Mouse (Mus musculus) G1E (cell line): ENCODE measurements around the gene Elane. TPM values are rescaled to one million over a fixed set of nuclear protein-coding genes. Genes with fewer than 3 reads are reported as not detected.
A peak's percentile ranks its signal among the peaks of the same experiment; 100 is the strongest.

Experiments
- ATAC-seq: 2 replicates; pipeline ENCODE4 v1.8.0; 2016; ENCODE audit warnings: mild to moderate bottlenecking; ENCODE audit not compliant: insufficient number of reproducible peaks, poor library complexity, low FRiP score, severe bottlenecking; ENCODE audit errors: extremely low read depth
- DNase-seq: peaks from one replicate; pipeline ENCODE4 v3.0.0; 2012; ENCODE audit warnings: low spot score
- H3K27me3 ChIP-seq: 2 replicates; pipeline ENCODE4 v1.6.1; 2012; ENCODE audit warnings: mild to moderate bottlenecking, low read length, inconsistent platforms; ENCODE audit not compliant: insufficient read depth
- H3K36me3 ChIP-seq: replicated peaks from 2 replicates; pipeline ENCODE3; 2012; ENCODE audit warnings: mild to moderate bottlenecking, inconsistent platforms
- H3K4me1 ChIP-seq: 2 replicates; pipeline ENCODE4 v1.6.1; 2012; ENCODE audit warnings: low read depth, low read length, inconsistent platforms, mixed read lengths; ENCODE audit not compliant: insufficient read depth
- H3K4me3 ChIP-seq: 2 replicates; pipeline ENCODE4 v1.5.1; 2012; ENCODE audit warnings: low read depth, mild to moderate bottlenecking, inconsistent platforms, low read length, moderate library complexity, mixed read lengths
- H3K9me3 ChIP-seq: replicated peaks from 2 replicates; pipeline ENCODE4 v1.6.1; 2012; ENCODE audit warnings: inconsistent platforms
- CTCF ChIP-seq: IDR thresholded peaks from 2 replicates; pipeline ENCODE4 v1.5.1; 2012; ENCODE audit warnings: low read depth, low read length, inconsistent platforms, mixed read lengths
- GATA1 ChIP-seq: IDR thresholded peaks from 2 replicates; pipeline ENCODE4 v1.6.1; 2012; ENCODE audit warnings: borderline replicate concordance, low read length, inconsistent platforms, mixed read lengths
- GATA2 ChIP-seq: IDR thresholded peaks from 2 replicates; pipeline ENCODE4 v1.6.1; 2012; ENCODE audit warnings: low read depth, low read length, inconsistent platforms, borderline replicate concordance
- POLR2AphosphoS5 ChIP-seq: IDR thresholded peaks from 2 replicates; pipeline ENCODE4 v1.6.1; 2012; ENCODE audit warnings: low read depth, low read length, inconsistent platforms; ENCODE audit not compliant: insufficient replicate concordance
- TAL1 ChIP-seq: conservative IDR thresholded peaks from 2 replicates; pipeline ENCODE4 v1.6.1; 2012; ENCODE audit warnings: low read depth, low read length, inconsistent platforms, mixed read lengths
- polyA plus RNA-seq: library from polyadenylated mRNA; stranded (reverse); fragments of >175 nt; gene quantifications from 2 replicates; pipeline ENCODE4 v1.2.3, GENCODE M21; 2012
- total RNA-seq, 2 experiments: library from RNA; stranded (forward) in 1 of 2; stranded (reverse) in 1 of 2; fragments of 200-1000 nt in 1 of 2; fragments of >200 nt in 1 of 2; fragmentation: Nextera tagmentation in 1 of 2; gene quantifications; 2 replicates each; pipeline ENCODE4 v1.2.3; 2014 to 2017

Elane gene
- total and polyA plus RNA-seq, 3 experiments, result 1.1 TPM; not detected in 2

- H3K4me1 ChIP-seq, result peaks cover 83% of the 10 kb centered on the region
- DNase-seq (no peak), ATAC-seq (no peak)
- H3K27me3 ChIP-seq, result peaks cover 3% of the 10 kb centered on the region; the same call in 1 of the 2 replicates
- peaks cover 96% of the 10 kb centered on the region for H3K36me3 ChIP-seq
- no peak for TF ChIP-seq TAL1
- no peak for TF ChIP-seq GATA2
- TF ChIP-seq POLR2AphosphoS5, result no peak
- no peak for TF ChIP-seq CTCF
- TF ChIP-seq GATA1, result no peak
- no peaks in the 10 kb centered on the region for H3K9me3 ChIP-seq
- H3K4me3 ChIP-seq, result peak overlapping the region; percentile 17; the same call in 1 of the 2 replicates
These were observed 24.6 kb upstream of the Elane start for GRCm38 (mm10) chr10:79861230-79862048.

GRCm38 (mm10) chr10:79862049-79862788, 23.8 kb upstream of the Elane start:
- TF ChIP-seq POLR2AphosphoS5, result no peak
- TF ChIP-seq CTCF, result no peak
- no peak for TF ChIP-seq GATA1
- TF ChIP-seq TAL1, result no peak
- no peak for TF ChIP-seq GATA2
- DNase-seq, result no peak
- no peaks in the 10 kb centered on the region for H3K9me3 ChIP-seq
- H3K27me3 ChIP-seq, result peaks cover 10% of the 10 kb centered on the region; the same call in 1 of the 2 replicates
- peaks cover 91% of the 10 kb centered on the region for H3K36me3 ChIP-seq
- no peak for ATAC-seq
- H3K4me1 ChIP-seq, result peaks cover 82% of the 10 kb centered on the region
- H3K4me3 ChIP-seq, result no peak overlapping the region; the same call in 1 of the 2 replicates

GRCm38 (mm10) chr10:79862925-79863324, 23.1 kb upstream of the Elane start:
- peaks cover 79% of the 10 kb centered on the region for H3K4me1 ChIP-seq
- peaks cover 13% of the 10 kb centered on the region; the same call in 1 of the 2 replicates for H3K27me3 ChIP-seq
- DNase-seq (no peak), ATAC-seq (no peak)
- H3K9me3 ChIP-seq, result no peaks in the 10 kb centered on the region
- no peak overlapping the region for H3K4me3 ChIP-seq
- TF ChIP-seq POLR2AphosphoS5 (no peak), TAL1 (no peak), GATA1 (no peak), CTCF (no peak), GATA2 (no peak)
- peaks cover 84% of the 10 kb centered on the region for H3K36me3 ChIP-seq

DNA sequence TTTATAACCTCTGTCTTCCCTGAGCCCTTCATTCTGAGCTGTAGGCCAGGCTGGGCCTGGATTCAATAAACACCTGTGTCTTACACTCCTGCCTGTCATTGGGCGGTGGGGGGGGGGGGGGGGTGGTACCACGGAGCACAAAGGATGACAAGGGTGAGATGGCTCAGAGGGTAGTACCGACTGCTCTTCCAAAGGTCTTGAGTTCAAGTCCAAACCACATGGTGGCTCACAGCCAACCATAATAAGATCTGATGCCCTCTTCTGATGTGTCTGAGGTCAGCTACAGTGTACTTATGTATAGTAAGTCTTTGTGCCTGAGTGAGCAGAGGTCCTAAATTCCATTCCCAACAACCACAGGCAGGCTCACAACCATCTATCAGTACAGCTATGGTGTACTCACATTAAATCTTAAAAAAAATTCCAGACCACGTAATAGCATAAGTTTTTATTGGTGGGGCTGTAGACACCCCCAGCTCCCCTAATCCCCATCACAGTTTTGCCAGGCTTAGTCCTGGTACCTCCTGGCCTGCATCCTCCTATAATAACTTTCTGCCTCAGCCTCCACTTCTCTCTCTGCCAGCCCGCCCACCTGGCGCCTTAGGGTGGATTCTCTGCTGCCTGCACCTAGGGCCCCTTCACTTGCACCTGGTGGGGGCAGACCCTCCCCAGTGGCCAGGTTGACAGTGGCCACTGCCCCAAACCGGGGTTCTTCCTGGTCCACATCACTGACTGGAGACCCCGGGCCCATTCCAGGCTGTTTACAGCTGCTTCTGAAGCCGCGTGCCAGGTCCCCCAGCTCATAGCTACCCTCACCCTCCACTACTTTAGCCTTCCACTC, 21.5 kb upstream of the Elane start:
- peaks cover 19% of the 10 kb centered on the region for H3K27me3 ChIP-seq
- peaks cover 68% of the 10 kb centered on the region for H3K36me3 ChIP-seq
- H3K4me3 ChIP-seq, result peak overlapping the region; percentile 6; the same call in 1 of the 2 replicates
- ATAC-seq (no peak), DNase-seq (no peak)
- TF ChIP-seq CTCF (no peak), POLR2AphosphoS5 (no peak; the same call in 1 of the 2 replicates), TAL1 (no peak), GATA1 (no peak), GATA2 (no peak)
- H3K4me1 ChIP-seq, result peaks cover 62% of the 10 kb centered on the region
- no peaks in the 10 kb centered on the region for H3K9me3 ChIP-seq

- DNase-seq (no peak), ATAC-seq (no peak)
- Histone ChIP-seq H3K27me3 (peaks cover 21% of the 10 kb centered on the region), H3K9me3 (no peaks in the 10 kb centered on the region), H3K4me3 (peak overlapping the region; percentile 6; the same call in 1 of the 2 replicates), H3K36me3 (peaks cover 62% of the 10 kb centered on the region), H3K4me1 (peaks cover 56% of the 10 kb centered on the region)
- TF ChIP-seq POLR2AphosphoS5 (peak; percentile 87), GATA2 (no peak)
These were observed 20.9 kb upstream of the Elane start for GRCm38 (mm10) chr10:79865189-79865601.
